Mouse (Mus musculus): ENCODE measurements at regions not wholly inside any gene's neighbourhood (a gene's known extent, or its start where the extent isn't known, plus 50 kb on each side); places are given as distances from the start of the nearest gene placed in this dataset.

- Histone ChIP-seq H3K27ac (no peak overlapping the region), H3K27me3 (ENCODE audit: insufficient read depth, low read length) (no peaks in the 10 kb centered on the region), H3K4me3 (replicated peaks; ENCODE audit: low read depth, low read length) (no peak overlapping the region), H3K4me2 (ENCODE audit: low read length) (no peak overlapping the region), H3K4me1 (replicated peaks; ENCODE audit: insufficient read depth, low read length) (no peaks in the 10 kb centered on the region), H3K36me3 (ENCODE audit: insufficient read depth, low read length) (no peaks in the 10 kb centered on the region), H3K9me3 (replicated peaks; ENCODE audit: low read length) (no peaks in the 10 kb centered on the region), H3K9ac (ENCODE audit: low read depth, low read length) (no peak overlapping the region)
- ATAC-seq (replicated peaks; ENCODE audit: low FRiP score, low read depth) (no peak), DNase-seq (ENCODE audit: low spot score) (peak; percentile 15)
- 62% methylated on average over 7 of the region's 7 CpGs for WGBS
- no peak for TF ChIP-seq CTCF (IDR thresholded peaks at IDR 0.05; ENCODE audit: low read depth)
Observed at GRCm38 (mm10) chr2:133761496-133761895, 209.5 kb downstream of the Bmp2 start.

- Histone ChIP-seq H3K27me3 (ENCODE audit: insufficient read depth, low read length) (no peaks in the 10 kb centered on the region), H3K4me1 (replicated peaks; ENCODE audit: insufficient read depth, low read length) (no peaks in the 10 kb centered on the region), H3K36me3 (ENCODE audit: insufficient read depth, low read length) (no peaks in the 10 kb centered on the region), H3K4me2 (ENCODE audit: low read length) (no peak overlapping the region), H3K9ac (ENCODE audit: low read depth, low read length) (no peak overlapping the region), H3K4me3 (replicated peaks; ENCODE audit: low read depth, low read length) (no peak overlapping the region), H3K9me3 (replicated peaks; ENCODE audit: low read length) (no peaks in the 10 kb centered on the region), H3K27ac (no peak overlapping the region)
- ATAC-seq (replicated peaks; ENCODE audit: low FRiP score, low read depth) (no peak), DNase-seq (ENCODE audit: low spot score) (no peak)
- TF ChIP-seq CTCF (IDR thresholded peaks at IDR 0.05; ENCODE audit: low read depth): no peak
- WGBS: 75% methylated on average over 1 of the region's 1 CpGs
Observed at GRCm38 (mm10) chr2:133768546-133768945, 216.6 kb downstream of the Bmp2 start.

GRCm38 (mm10) chr2:133783588-133784342 lies 231.8 kb downstream of the Bmp2 start:
- peak; percentile 85 for DNase-seq (ENCODE audit: low spot score)
- Histone ChIP-seq H3K27me3 (ENCODE audit: insufficient read depth, low read length) (no peaks in the 10 kb centered on the region), H3K27ac (no peak overlapping the region), H3K4me3 (replicated peaks; ENCODE audit: low read depth, low read length) (no peak overlapping the region), H3K4me1 (replicated peaks; ENCODE audit: insufficient read depth, low read length) (no peaks in the 10 kb centered on the region), H3K9ac (ENCODE audit: low read depth, low read length) (no peak overlapping the region), H3K9me3 (replicated peaks; ENCODE audit: low read length) (no peaks in the 10 kb centered on the region), H3K36me3 (ENCODE audit: insufficient read depth, low read length) (no peaks in the 10 kb centered on the region), H3K4me2 (ENCODE audit: low read length) (no peak overlapping the region)
- no peak for TF ChIP-seq CTCF (IDR thresholded peaks at IDR 0.05; ENCODE audit: low read depth)
- 41% methylated on average over 7 of the region's 7 CpGs for WGBS
- peak; percentile 84 for ATAC-seq (replicated peaks; ENCODE audit: low FRiP score, low read depth)

- Histone ChIP-seq H3K9me3 (replicated peaks; ENCODE audit: low read length) (no peaks in the 10 kb centered on the region), H3K9ac (ENCODE audit: low read depth, low read length) (no peak overlapping the region), H3K27ac (no peak overlapping the region), H3K4me1 (replicated peaks; ENCODE audit: insufficient read depth, low read length) (no peaks in the 10 kb centered on the region), H3K4me3 (replicated peaks; ENCODE audit: low read depth, low read length) (no peak overlapping the region), H3K27me3 (ENCODE audit: insufficient read depth, low read length) (no peaks in the 10 kb centered on the region), H3K4me2 (ENCODE audit: low read length) (no peak overlapping the region), H3K36me3 (ENCODE audit: insufficient read depth, low read length) (no peaks in the 10 kb centered on the region)
- TF ChIP-seq CTCF (IDR thresholded peaks at IDR 0.05; ENCODE audit: low read depth): no peak
- ATAC-seq (replicated peaks; ENCODE audit: low FRiP score, low read depth): no peak
- no peak for DNase-seq (ENCODE audit: low spot score)
- WGBS: 52% methylated on average over 1 of the region's 1 CpGs
Observed at GRCm38 (mm10) chr2:133791031-133791430, 239.1 kb downstream of the Bmp2 start.

GRCm38 (mm10) chr2:133793293-133793692 lies 241.3 kb downstream of the Bmp2 start:
- no peaks in the 10 kb centered on the region for H3K36me3 ChIP-seq (ENCODE audit: insufficient read depth, low read length)
- DNase-seq (ENCODE audit: low spot score) (peak; percentile 58), ATAC-seq (replicated peaks; ENCODE audit: low FRiP score, low read depth) (no peak)
- no peaks in the 10 kb centered on the region for H3K9me3 ChIP-seq (replicated peaks; ENCODE audit: low read length)
- H3K4me3 ChIP-seq (replicated peaks; ENCODE audit: low read depth, low read length): no peak overlapping the region
- no peak overlapping the region for H3K9ac ChIP-seq (ENCODE audit: low read depth, low read length)
- H3K4me1 ChIP-seq (replicated peaks; ENCODE audit: insufficient read depth, low read length): no peaks in the 10 kb centered on the region
- no peak overlapping the region for H3K4me2 ChIP-seq (ENCODE audit: low read length)
- TF ChIP-seq CTCF (IDR thresholded peaks at IDR 0.05; ENCODE audit: low read depth): peak; percentile 81
- no peak overlapping the region for H3K27ac ChIP-seq
- no peaks in the 10 kb centered on the region for H3K27me3 ChIP-seq (ENCODE audit: insufficient read depth, low read length)
- WGBS: 21% methylated on average over 2 of the region's 2 CpGs

GRCm38 (mm10) chr2:133802666-133803065 lies 250.7 kb downstream of the Bmp2 start:
- DNase-seq (ENCODE audit: low spot score): no peak
- H3K27me3 ChIP-seq (ENCODE audit: insufficient read depth, low read length): no peaks in the 10 kb centered on the region
- no peak overlapping the region for H3K4me3 ChIP-seq (replicated peaks; ENCODE audit: low read depth, low read length)
- no peaks in the 10 kb centered on the region for H3K9me3 ChIP-seq (replicated peaks; ENCODE audit: low read length)
- 28% methylated on average over 3 of the region's 3 CpGs for WGBS
- TF ChIP-seq CTCF (IDR thresholded peaks at IDR 0.05; ENCODE audit: low read depth): no peak
- H3K36me3 ChIP-seq (ENCODE audit: insufficient read depth, low read length): no peaks in the 10 kb centered on the region
- no peak overlapping the region for H3K4me2 ChIP-seq (ENCODE audit: low read length)
- H3K9ac ChIP-seq (ENCODE audit: low read depth, low read length): no peak overlapping the region
- ATAC-seq (replicated peaks; ENCODE audit: low FRiP score, low read depth): no peak
- H3K27ac ChIP-seq: no peak overlapping the region
- no peaks in the 10 kb centered on the region for H3K4me1 ChIP-seq (replicated peaks; ENCODE audit: insufficient read depth, low read length)

- no peak for TF ChIP-seq CTCF (IDR thresholded peaks at IDR 0.05; ENCODE audit: low read depth)
- no peaks in the 10 kb centered on the region for H3K9me3 ChIP-seq (replicated peaks; ENCODE audit: low read length)
- no peak for DNase-seq (ENCODE audit: low spot score)
- ATAC-seq (replicated peaks; ENCODE audit: low FRiP score, low read depth): no peak
- H3K27ac ChIP-seq: no peak overlapping the region
- H3K4me3 ChIP-seq (replicated peaks; ENCODE audit: low read depth, low read length): no peak overlapping the region
- H3K27me3 ChIP-seq (ENCODE audit: insufficient read depth, low read length): no peaks in the 10 kb centered on the region
- no peak overlapping the region for H3K4me2 ChIP-seq (ENCODE audit: low read length)
- 87% methylated on average over 4 of the region's 4 CpGs for WGBS
- no peaks in the 10 kb centered on the region for H3K4me1 ChIP-seq (replicated peaks; ENCODE audit: insufficient read depth, low read length)
- no peaks in the 10 kb centered on the region for H3K36me3 ChIP-seq (ENCODE audit: insufficient read depth, low read length)
- H3K9ac ChIP-seq (ENCODE audit: low read depth, low read length): no peak overlapping the region
Observed at GRCm38 (mm10) chr2:133821418-133821817, 269.5 kb downstream of the Bmp2 start.

Measured in kidney, postnatal 0 days (tissue).